Mouse (Mus musculus) gastrocnemius, adult 8-10 months (tissue): ENCODE data around the gene Hes5. TPM values are rescaled to one million over a fixed set of nuclear protein-coding genes. Genes with fewer than 3 reads are reported as not detected.

Experiments
- DNase-seq, 2 experiments: peaks; one replicate each; pipeline ENCODE4 v3.0.0; 2022; ENCODE audit warnings: low spot score in 2 of 2
- total RNA-seq, 4 experiments: library from RNA; stranded (reverse); gene quantifications; 2 replicates each; pipeline ENCODE4 v1.2.4; 2022

The Hes5 gene
- total RNA-seq, 4 experiments from 2014 or later: not detected

DNA sequence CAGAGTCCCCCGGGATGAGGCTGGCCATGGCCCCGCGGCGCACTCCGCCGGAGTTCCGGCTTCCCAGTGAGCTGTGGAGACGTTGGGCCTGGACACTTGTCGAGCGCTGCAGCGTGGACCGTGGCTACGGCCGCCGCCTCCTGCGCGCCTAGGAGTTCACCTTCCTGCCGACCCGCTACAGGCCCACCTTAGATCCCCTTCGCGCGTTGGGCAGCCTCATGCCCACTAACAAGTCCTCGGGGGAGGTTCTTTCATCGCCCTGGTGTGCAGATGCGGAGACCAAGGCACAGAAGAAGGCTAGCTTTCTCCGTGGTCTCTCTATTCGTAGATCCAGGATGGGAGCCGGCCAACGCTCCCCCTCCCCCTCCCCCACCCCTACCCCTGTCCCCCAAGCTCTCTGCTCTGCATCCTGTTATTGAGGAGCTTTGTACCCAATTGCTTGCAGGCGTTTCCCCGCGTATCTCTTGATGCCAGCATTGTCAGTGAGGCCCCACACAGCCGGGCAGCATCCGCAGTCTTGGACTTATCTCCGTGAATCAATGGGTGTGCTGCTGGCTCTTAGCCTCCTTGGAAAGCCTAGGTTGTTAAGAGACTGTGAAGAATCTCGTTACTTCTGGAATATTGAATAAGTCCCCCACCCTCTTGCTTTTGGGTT lies 4.0 kb downstream of the Hes5 start:
- no peak for DNase-seq

DNA sequence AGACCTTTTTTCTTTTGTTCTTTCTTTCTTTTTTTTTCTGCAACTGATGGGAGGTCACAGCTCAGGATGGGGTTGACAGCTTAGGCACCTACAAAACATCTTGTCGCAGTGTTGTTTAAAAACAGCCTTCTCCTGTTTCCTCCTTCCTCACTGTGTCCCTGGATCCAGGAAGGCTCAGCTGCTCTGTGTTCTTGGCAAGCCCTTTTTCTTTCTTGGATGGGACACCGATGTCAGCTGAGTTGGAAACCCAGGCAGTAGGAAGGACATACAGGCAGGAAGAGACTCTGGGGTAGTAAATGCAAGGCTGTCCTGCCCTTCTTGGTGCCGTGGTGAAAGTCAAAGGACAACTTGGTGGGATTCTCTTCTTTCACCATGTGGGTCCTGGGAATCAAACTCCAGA lies 5.1 kb downstream of the Hes5 start:
- DNase-seq: peak; percentile 44

DNA sequence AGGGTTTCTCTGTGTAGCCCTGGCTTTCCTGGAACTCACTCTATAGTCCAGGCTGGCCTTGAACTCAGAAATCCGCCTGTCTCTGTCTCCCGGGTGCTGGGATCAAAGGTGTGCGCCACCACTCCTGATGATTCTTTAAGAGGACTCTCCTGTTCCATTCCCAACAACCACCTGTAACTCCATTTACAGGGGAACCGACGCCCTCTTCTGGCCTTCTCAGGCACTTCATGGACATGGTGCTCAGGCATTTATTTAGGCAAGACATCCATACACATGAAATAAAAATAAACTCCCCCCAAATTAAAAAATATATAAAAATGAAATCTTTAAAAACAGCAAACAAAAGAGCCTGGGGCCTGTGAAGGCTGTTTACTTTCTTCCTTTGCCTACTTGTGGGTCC lies 6.5 kb downstream of the Hes5 start:
- no peak for DNase-seq

DNA sequence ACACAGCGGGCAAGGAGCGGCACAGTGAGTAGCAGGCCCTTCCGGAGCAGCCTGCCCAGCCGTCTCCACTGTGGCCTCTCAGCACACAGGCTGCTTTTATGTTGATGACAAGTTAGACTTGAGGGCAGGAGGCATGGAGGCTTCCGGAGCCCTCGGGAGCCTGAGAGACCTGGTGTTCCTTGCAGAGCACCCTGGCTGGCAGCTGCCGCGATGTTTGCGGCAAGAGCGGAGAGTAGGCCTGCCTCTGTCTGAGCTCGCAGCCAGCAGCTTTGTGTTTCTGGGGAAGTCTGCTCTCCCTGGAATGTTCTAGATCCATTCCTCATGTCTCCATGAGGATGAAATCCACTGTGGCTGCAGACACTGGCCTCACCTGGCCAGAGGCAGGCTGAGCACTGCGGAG lies 11.8 kb downstream of the Hes5 start:
- no peak for DNase-seq

DNA sequence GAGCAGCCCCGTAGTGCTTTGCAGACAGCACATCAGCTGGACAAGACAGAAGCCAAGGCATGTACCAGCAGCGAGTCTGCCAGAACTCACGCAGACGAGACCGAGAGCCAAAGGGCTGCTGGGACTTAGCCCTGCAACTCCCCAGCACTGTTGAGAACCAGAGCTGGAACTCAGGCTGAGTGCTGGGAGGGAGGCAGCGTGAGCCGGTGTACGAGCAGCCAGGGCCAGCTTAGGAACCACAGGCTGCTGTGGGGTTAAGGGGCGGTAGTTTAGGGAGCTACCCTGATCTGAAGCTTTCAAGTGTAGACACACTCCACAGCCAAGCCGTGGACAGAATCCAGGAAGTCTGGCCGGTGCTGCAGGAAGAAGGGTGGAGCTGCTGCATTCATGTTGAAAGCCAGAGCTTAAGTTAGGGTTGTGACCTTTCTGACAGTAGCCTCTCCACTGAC lies 13.5 kb downstream of the Hes5 start:
- peak in 1 of 2 experiments; percentile 61 for DNase-seq

DNA sequence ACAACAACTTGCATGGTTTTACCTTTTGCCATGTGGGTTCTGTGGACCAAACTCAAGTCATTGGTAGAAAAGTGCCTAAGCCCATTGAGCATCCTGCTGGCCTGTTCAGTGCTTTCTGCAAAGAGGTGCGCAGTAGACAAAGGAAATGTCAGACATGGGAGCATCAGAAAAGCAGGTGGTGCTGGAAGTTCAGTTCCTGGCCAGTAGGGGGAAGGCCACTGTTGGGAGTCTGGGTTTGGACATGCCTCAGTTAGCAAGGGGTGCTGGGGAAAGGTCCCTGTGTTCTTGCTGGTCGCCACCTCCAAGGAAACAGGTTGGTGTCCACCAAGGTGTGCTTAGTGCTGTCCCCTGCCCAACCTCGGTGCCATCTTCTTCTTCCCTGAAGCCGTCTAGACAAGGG lies 19.4 kb downstream of the Hes5 start:
- DNase-seq: no peak

DNA sequence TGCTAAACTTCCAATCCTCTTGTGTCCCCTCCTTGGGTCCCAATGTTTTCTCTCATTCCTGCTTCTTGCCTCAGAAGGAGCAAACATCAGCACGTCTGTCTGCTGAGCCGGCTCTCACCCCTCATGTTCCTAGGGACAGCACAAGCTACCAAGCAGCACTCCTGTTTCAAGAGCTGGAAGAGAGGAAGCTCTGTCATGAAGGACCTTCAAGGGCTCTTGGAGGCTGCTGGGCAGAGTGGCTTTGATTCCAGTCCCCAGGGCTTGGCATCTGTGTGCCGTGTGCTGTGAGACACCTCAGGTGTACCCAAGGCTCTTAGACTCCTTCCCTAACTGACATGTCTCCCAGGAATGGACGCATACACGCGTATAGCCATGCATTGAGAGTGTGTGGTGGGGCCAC lies 20.4 kb downstream of the Hes5 start:
- DNase-seq: no peak

DNA sequence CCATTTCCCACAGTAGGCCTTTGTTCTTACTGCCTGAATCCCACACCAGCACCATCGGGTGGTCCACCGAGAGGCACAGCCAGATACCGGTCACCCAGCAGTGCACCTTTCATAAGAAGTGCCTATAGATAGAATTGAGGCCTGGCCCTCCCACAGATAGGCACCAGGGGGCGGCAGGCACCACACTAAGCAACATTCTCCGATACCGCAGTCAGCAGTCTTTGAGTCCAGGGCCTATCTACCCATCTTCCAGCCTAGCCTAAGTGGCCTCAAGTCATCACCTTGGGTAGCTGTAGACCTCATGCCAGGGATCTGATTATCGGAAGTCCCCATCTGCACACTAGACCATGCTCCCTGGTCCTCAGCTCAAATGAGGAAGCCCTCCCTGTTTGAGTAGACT lies 20.8 kb downstream of the Hes5 start:
- peak in 1 of 2 experiments; percentile 29 for DNase-seq

DNA sequence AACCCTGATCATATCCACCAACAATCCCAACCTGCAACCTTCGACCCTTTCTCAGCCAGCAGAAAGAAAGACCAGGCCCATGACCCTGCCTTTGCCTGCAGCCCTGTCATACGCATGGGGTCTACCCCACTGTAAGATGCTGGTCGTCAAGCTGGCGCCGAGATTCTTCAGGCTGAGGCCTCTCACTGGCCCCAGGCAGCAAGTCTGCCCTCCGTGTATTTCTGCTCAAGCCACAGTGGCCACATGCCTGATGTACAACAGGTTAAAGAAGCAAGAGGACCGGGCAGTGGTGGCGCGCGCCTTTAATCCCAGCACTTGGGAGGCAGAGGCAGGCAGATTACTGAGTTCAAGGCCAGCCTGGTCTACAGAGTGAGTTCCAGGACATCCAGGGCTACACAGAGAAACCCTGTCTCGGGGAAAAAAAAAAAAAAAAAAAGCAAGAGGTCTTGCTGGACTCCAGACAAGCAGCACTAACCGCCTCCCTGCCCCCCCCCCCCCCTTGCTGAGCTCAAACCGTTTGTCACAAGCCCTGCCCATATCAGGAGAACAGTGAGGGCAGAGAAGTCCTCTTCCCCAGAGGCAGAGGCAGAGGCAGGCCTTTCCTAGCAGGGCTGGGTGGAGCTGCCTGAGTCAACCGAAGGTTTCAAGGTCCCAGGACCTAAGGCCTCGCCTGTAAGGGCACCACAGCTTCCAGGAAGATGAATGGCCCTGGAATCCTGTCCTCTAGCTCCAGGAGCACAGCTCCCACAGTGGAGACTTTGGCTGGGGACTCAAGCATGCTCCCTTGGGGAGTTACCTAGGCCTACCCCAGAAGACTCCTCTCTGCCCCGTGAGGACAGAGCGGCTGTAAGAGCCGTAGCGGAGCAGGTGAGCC lies 21.8 kb downstream of the Hes5 start:
- DNase-seq: no peak

DNA sequence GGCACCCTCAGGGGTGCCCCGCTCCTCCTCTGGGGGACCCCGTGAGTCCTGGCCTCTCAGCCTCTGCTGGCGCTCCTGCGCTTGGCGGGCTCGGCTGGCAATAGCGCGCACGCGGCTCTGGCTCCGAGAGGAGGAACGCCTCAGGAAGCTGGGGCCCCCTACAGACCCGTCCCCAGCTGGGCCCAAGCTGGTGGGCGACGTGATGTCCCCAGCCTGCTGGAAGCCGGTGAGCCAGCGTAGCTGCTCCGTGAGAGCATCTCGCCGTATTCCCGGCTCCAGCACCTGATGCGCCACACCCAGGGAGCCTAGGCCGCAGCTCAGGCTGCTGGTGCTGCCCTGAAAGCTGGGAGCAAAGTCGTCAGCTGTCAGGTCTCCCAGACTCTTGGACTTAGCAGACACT lies 23.0 kb downstream of the Hes5 start:
- DNase-seq: no peak

DNA sequence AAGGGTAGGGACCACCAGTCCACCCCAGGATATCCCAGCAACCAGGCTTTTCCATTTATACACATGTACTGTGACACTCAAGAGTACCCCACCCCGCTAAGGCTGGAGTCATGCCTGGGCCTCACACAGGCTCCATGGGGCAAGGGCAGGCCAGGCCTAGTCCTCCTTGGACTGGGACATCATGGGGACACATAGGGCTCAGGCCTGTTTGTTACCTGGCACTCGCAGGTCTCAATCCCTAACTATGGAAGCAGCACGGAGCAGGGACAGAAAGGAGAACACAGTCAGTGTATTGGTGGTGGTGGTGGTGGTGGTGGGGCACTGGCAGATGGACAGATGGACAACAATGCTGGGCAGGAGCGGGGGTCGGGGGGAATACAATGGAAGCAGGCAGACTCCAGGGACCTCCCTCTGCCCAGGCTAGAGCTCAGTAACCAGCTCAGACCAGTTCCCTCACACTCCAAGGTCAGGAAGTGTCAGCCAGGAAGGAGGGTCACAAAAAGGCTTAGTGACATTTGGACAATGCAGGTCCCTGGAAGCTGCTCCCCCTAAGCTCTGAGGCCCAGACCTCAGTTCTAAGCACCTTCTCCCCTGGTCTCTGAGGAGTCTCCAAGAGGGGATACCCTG lies 24.5 kb downstream of the Hes5 start:
- DNase-seq: no peak

DNA sequence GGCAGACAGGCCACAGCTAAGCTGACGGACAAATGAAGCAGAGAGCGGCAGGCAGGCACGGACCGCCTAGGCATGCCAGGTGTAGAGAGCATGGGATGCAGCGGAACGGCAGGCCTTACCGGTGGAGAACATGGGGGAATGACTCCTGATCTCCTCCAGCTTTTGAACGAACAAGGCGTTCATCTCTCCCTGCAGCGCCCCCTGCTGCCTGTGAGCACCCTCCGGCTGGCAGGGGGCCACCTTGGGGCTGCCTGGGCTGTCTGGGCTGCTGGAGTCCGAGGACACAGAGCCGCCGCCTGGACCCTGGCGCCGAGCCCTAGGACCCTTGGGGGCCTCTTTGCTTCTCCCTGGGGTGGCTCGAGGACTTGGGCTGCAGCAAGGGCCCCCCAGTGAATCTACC lies 25.4 kb downstream of the Hes5 start:
- DNase-seq: peak; percentile 80 to 83

DNA sequence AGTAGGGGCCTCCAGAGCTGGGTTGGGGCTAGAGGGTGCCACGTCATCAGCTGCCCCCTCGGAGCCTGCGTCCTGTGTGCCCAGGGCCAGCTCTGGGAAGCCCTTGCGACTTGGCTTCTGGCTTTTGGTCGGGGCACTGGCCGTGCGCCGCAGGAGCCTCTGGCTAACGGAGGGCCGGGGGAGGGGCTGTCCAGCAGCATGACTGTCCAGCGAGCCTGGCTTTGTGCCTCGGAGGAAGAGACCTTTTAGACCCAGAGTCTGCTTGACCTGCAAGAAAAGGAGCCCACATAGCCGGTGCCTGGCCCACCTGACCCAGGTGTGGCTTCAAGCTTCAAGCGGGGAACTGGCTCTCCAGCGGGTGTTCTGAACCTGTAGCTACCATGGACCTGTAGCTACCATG lies 26.0 kb downstream of the Hes5 start:
- DNase-seq: no peak

DNA sequence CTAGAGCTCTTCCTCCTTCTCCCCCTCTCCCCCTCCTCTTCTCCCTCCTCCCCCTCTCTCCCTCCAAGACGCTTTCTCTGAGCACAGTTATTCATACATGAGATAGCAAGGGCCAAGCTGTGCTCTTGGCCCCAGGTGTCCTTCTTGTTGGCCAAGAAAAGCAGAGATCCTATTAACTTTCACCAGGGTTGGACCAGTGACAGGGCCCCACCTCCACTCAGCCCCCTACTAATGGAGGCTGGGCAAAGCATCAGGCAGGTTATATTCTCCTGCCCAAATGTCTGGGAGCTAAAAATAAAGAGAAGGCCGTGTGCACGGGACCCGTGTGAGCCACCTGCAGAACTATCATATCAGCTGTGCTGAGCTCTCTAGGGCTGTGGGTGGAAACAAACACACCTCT lies 34.2 kb downstream of the Hes5 start:
- DNase-seq: no peak

DNA sequence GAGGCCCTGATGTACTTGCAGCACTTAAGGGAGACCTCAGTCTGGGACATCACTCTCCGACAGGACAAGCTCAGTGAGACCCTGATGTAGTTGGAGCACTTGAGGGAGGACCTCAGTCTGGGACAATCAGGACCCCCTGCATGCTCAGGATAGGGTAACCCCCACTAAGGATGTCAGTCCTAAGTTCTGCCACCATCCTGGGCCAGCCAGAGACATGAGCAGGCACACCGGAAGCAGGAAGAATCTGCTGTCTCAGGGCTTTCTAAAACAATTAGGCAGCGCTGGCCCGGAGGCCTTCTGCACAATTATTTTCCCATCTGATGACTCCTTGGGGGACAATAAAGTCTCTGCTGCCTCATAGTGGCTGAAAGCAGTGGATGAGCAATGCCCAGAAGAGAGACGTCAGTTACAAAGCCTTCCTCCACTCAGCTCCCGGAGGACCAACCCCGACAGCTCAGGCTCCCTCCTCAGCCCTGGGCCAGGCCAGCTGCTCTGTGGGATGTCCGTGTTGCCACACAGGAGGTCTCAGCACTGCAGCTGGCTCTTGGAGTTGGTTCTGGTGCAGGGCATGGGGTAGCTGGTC lies 35.9 kb downstream of the Hes5 start:
- DNase-seq: peak in 1 of 2 experiments; percentile 18

DNA sequence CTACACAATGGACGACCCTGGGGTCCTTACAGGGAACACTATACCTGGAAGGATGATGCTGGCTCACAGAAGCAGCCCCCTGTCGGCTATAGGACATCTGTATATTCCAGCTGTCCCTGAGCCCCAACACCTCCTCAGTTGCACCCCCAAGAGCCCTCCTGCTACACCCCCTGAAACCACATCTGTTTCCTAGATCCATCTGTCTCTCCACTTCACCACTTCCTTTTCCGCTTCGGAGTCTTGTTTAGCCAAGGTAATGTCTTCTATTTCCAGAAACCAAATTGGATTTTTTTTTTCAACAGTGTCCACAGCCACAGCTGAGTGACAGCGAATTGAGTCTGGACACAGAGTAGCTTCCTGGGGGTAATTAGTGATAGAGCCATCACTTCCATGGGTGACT lies 38.7 kb downstream of the Hes5 start:
- no peak for DNase-seq

DNA sequence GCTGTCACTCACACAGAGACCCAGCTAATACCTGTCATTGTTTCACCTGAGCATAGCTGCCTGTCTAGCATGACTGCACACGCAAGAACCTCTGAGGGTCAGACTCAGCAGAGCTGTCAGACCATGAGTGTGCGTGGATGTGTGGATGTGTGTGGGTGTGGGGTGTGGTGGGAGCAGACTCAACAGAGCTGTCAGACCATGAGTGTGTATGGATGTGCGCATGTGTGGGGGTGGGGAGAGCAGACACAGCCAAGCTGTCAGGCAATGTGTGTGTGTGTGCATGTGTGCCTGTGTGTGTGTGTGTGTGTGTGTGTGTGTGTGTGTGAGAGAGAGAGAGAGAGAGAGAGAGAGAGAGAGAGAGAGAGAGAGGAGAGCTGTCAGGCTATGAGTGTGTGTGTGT lies 44.6 kb downstream of the Hes5 start:
- DNase-seq: no peak

DNA sequence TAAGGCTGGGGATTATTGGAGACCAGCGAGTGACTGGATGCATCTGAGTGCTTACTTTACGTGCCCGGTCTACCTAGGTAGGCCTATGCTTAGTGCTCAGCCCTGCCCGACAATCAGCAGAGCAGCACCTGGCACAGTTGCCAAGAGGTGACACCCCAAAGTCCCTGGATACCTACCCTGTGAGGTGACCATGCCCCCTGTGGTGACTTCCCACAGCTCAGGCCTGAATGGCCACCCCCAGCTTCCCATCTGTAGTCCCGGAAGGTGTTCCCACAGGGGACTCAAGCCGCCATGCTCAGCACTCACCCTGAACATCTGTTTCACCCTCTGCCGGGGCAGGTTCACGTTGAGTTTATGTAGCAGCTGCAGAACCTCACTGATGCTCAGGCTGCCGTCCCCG lies 45.6 kb downstream of the Hes5 start:
- no peak for DNase-seq

DNA sequence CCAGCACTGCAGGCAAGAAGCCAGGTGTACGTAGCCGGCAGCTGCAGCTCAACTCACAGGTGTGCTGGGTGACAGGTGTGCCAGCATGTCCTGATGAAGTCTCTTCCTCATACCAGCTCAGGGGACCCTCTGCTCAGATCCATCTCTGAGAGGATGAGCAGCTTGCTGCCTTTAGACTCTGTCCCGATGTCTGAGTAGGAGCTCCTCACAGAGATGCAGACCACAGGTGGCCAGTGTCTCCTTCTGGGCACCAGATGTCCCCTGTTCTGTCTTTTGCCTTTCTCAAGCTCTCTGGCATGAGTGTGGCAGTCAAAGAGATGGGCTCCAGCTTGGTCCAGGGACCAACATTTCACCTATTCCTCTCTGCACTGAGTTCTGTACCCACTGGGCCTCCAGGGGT lies 46.9 kb downstream of the Hes5 start:
- DNase-seq: no peak

DNA sequence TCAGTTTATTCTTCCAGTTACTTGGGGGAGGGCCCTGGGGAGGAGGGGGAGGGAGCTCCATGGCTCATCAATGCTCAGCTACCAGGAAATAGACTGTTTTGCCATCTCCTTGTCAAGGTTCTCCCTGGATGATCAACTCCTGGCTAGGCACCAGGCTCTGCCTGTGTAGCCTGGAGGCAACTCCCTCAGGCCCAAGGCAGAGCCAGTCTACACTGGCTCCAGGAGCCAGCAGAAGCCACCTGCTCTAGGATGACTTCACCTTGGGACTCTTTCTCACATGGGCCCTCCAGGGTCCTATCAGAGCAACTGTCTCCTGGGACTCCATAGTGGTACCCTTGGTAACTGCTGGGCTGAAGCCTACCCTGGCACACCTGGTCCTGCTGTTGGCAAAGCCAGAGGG lies 47.4 kb downstream of the Hes5 start:
- no peak for DNase-seq

DNA sequence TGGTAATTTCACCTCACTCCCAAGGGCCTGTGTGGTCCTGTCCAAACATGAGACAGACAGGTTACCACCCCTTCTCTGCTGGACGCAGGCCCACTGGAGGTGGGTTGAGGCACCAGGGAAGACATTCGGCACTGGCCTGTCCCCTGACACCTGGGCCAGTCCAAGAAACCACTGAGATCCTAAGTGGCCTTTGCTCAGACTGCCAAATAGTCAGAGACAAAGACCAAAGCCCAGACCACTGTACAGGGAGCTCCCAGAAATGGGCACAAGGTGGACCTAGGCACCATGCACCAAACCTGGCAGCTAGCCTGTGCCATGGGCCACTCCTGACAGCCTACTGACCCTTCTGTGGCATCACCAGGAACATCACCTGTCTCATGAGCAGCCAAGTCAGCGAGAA lies 48.5 kb downstream of the Hes5 start:
- DNase-seq: no peak

DNA sequence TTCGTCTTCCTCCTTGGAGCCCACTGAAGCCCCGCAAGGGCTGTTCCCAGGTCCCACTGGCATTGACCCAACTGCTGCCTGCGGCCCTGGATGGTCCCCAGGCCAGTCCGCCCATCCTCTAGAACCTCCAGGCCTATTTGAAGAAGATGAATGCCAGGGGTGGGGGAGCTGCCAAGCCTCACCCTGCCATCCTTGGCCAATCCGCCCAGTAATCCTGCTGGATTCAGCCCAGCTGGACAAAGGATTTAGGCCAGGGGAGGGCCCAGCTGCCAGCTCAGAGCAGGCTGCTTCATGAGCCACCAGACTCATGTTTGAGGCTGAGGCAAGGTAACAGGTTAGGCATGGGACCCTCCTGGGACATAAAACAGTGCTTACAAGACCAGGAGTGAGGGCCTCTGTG lies 50.1 kb downstream of the Hes5 start:
- peak; percentile 14 to 42 for DNase-seq
